Mouse (Mus musculus): ENCODE data around the gene Il27. TPM values are rescaled to one million over a fixed set of nuclear protein-coding genes. Genes with fewer than 3 reads are reported as not detected.
A peak's percentile ranks its signal among the peaks of the same experiment; 100 is the strongest.

Gene Il27
- polyA plus RNA-seq, 1 experiment from 2014 or later: 0.31 TPM

DNA sequence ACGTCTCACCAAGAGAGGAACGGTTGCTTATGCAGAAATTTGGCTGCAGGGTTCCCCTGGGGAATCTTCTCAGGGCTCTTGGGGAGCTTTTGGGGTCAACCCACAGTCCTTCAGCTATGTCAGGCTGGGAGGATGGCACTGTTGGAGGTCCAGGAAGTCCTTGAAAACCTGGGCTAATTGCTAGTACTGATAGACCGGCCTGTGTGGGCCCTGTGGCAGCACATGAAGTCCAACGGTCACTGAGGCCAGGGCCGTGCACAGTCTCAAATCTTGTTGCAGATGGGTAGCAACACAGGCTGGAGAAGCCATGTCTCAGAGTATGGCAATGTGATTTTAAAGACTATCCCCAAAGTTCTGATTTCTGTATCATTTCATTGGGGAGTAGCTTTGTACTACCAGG, 13.1 kb upstream of the Il27 start:
- Histone ChIP-seq H3K9me3 (ENCODE audit: low read length) (no peaks in the 10 kb centered on the region), H3K36me3 (ENCODE audit: insufficient read depth, low read length) (no peaks in the 10 kb centered on the region), H3K4me3 (ENCODE audit: low read depth, low read length) (no peak overlapping the region), H3K4me2 (replicated peaks; ENCODE audit: low read depth, low read length) (no peak overlapping the region), H3K27me3 (replicated peaks; ENCODE audit: insufficient read depth, low read length) (no peaks in the 10 kb centered on the region), H3K27ac (ENCODE audit: low read length) (peak overlapping the region; percentile 48), H3K9ac (replicated peaks; ENCODE audit: low read depth) (no peak overlapping the region), H3K4me1 (ENCODE audit: insufficient read depth, low read depth, low read length) (no peaks in the 10 kb centered on the region)
- no peak for ATAC-seq
- 81% methylated on average over 5 of the region's 5 CpGs for WGBS
- DNase-seq (ENCODE audit: low spot score): no peak
- TF ChIP-seq EP300 (IDR thresholded peaks at IDR 0.05): no peak
- no peak for TF ChIP-seq CTCF (IDR thresholded peaks at IDR 0.05)

- Histone ChIP-seq H3K4me2 (replicated peaks; ENCODE audit: low read depth, low read length) (no peak overlapping the region), H3K4me3 (ENCODE audit: low read depth, low read length) (no peak overlapping the region), H3K27me3 (replicated peaks; ENCODE audit: insufficient read depth, low read length) (no peaks in the 10 kb centered on the region), H3K36me3 (ENCODE audit: insufficient read depth, low read length) (no peaks in the 10 kb centered on the region), H3K4me1 (ENCODE audit: insufficient read depth, low read depth, low read length) (no peaks in the 10 kb centered on the region), H3K9me3 (ENCODE audit: low read length) (no peaks in the 10 kb centered on the region), H3K27ac (ENCODE audit: low read length) (peak overlapping the region; percentile 48), H3K9ac (replicated peaks; ENCODE audit: low read depth) (no peak overlapping the region)
- WGBS: 37% methylated on average over 3 of the region's 3 CpGs
- TF ChIP-seq CTCF (IDR thresholded peaks at IDR 0.05) (peak; percentile 7; the same call in 1 of the 2 replicates), EP300 (IDR thresholded peaks at IDR 0.05) (peak; percentile 2)
- ATAC-seq: peak; percentile 87
- peak; percentile 90 for DNase-seq (ENCODE audit: low spot score)
Measured at GRCm38 (mm10) chr7:126607064-126607463, 12.3 kb upstream of the Il27 start.

DNA sequence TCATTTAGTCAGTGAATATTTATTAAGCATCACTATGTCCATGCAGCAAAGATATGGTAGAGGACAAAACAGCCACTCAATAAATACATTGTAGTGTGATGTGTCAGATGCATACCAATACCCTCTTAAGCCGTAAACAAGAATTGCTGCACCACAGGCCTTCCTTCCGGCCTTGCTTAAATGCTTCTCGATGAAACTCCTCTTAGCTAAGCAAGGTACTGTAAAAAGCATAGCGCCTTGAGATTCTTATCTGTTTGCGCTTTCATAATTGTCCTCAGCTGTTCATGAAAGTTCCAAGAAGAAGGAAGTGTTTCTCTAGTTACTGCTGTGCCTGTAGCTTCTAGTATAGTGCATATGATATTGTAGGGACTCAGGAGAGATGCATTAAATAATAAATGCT, 11.9 kb upstream of the Il27 start:
- TF ChIP-seq EP300 (IDR thresholded peaks at IDR 0.05): 0 out of 2 replicates have a peak, but pooled peaks have one; percentile 55
- no peak for TF ChIP-seq CTCF (IDR thresholded peaks at IDR 0.05)
- peak; percentile 55 for DNase-seq (ENCODE audit: low spot score)
- 0 out of 2 replicates have a peak overlapping the region, but pooled peaks have one; percentile 32 for H3K27ac ChIP-seq (ENCODE audit: low read length)

GRCm38 (mm10) chr7:126602650-126603049, 7.9 kb upstream of the Il27 start:
- H3K9me3 ChIP-seq (ENCODE audit: low read length): no peaks in the 10 kb centered on the region
- no peak overlapping the region for H3K9ac ChIP-seq (replicated peaks; ENCODE audit: low read depth)
- DNase-seq (ENCODE audit: low spot score) (no peak), ATAC-seq (no peak)
- no peak overlapping the region for H3K4me3 ChIP-seq (ENCODE audit: low read depth, low read length)
- no peak overlapping the region for H3K4me2 ChIP-seq (replicated peaks; ENCODE audit: low read depth, low read length)
- 72% methylated on average over 3 of the region's 3 CpGs for WGBS
- H3K27ac ChIP-seq (ENCODE audit: low read length): no peak overlapping the region
- H3K4me1 ChIP-seq (ENCODE audit: insufficient read depth, low read depth, low read length): no peaks in the 10 kb centered on the region
- TF ChIP-seq CTCF (IDR thresholded peaks at IDR 0.05) (no peak), EP300 (IDR thresholded peaks at IDR 0.05) (no peak)
- H3K27me3 ChIP-seq (replicated peaks; ENCODE audit: insufficient read depth, low read length): no peaks in the 10 kb centered on the region
- no peaks in the 10 kb centered on the region for H3K36me3 ChIP-seq (ENCODE audit: insufficient read depth, low read length)

More for the DNA sequence above, 11.9 kb upstream of the Il27 start:
- Histone ChIP-seq H3K4me1 (ENCODE audit: insufficient read depth, low read depth, low read length) (no peaks in the 10 kb centered on the region), H3K4me2 (replicated peaks; ENCODE audit: low read depth, low read length) (no peak overlapping the region), H3K36me3 (ENCODE audit: insufficient read depth, low read length) (no peaks in the 10 kb centered on the region), H3K9ac (replicated peaks; ENCODE audit: low read depth) (no peak overlapping the region), H3K4me3 (ENCODE audit: low read depth, low read length) (no peak overlapping the region), H3K27me3 (replicated peaks; ENCODE audit: insufficient read depth, low read length) (no peaks in the 10 kb centered on the region), H3K9me3 (ENCODE audit: low read length) (no peaks in the 10 kb centered on the region)
- ATAC-seq: peak; percentile 68
- 43% methylated on average over 5 of the region's 5 CpGs for WGBS

DNA sequence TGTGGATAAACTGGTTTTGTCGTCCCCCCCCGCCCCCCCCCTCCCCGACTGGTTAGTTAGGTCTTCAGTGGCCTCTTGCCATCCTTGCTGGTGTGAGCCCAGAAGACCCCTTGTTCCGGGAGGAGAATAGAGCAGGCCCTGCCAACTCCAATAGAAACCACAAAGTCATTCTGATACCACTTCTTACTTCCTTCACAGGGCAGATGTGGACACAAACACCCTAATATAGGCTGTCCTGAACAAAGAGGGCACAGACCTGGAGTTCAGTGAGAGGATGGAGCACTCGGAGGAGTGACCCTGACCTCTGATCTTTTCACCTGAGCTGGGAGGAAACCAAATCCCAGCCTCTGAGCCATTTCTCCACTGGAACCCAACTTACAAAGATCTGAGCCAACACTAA, 7.2 kb upstream of the Il27 start:
- no peaks in the 10 kb centered on the region for H3K27me3 ChIP-seq (replicated peaks; ENCODE audit: insufficient read depth, low read length)
- H3K4me1 ChIP-seq (ENCODE audit: insufficient read depth, low read depth, low read length): no peaks in the 10 kb centered on the region
- DNase-seq (ENCODE audit: low spot score) (no peak), ATAC-seq (no peak)
- no peaks in the 10 kb centered on the region for H3K36me3 ChIP-seq (ENCODE audit: insufficient read depth, low read length)
- H3K4me2 ChIP-seq (replicated peaks; ENCODE audit: low read depth, low read length): no peak overlapping the region
- H3K9ac ChIP-seq (replicated peaks; ENCODE audit: low read depth): no peak overlapping the region
- H3K9me3 ChIP-seq (ENCODE audit: low read length): no peaks in the 10 kb centered on the region
- no peak for TF ChIP-seq EP300 (IDR thresholded peaks at IDR 0.05)
- TF ChIP-seq CTCF (IDR thresholded peaks at IDR 0.05): no peak
- no peak overlapping the region for H3K27ac ChIP-seq (ENCODE audit: low read length)
- no peak overlapping the region for H3K4me3 ChIP-seq (ENCODE audit: low read depth, low read length)
- WGBS: 22% methylated on average over 5 of the region's 5 CpGs

DNA sequence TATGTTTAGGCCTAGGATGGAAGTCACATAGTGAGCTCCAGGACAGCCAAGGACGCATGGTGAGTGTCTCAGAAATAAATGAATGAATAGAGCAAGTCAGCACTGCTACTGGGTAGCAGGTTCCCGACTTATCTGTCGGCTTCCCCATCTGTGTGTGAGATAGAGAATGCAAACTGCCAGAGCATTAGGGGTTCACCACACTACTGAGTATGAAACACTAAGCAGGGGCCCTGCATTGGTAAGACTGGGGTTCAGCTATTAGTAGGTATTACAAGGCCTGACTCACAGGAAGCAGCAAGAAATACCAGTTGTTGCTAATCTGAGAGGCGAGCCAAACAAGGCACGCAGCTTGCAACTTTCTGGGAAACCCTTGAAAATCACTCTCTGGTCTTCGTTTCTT, 4.2 kb upstream of the Il27 start:
- DNase-seq (ENCODE audit: low spot score) (no peak), ATAC-seq (no peak)
- TF ChIP-seq CTCF (IDR thresholded peaks at IDR 0.05) (no peak), EP300 (IDR thresholded peaks at IDR 0.05) (no peak)
- Histone ChIP-seq H3K4me1 (ENCODE audit: insufficient read depth, low read depth, low read length) (no peaks in the 10 kb centered on the region), H3K9ac (replicated peaks; ENCODE audit: low read depth) (no peak overlapping the region), H3K36me3 (ENCODE audit: insufficient read depth, low read length) (no peaks in the 10 kb centered on the region), H3K4me3 (ENCODE audit: low read depth, low read length) (no peak overlapping the region), H3K9me3 (ENCODE audit: low read length) (no peaks in the 10 kb centered on the region), H3K27me3 (replicated peaks; ENCODE audit: insufficient read depth, low read length) (no peaks in the 10 kb centered on the region), H3K4me2 (replicated peaks; ENCODE audit: low read depth, low read length) (no peak overlapping the region), H3K27ac (ENCODE audit: low read length) (no peak overlapping the region)
- WGBS: 71% methylated on average over 6 of the region's 6 CpGs

- H3K4me1 ChIP-seq (ENCODE audit: insufficient read depth, low read depth, low read length): no peaks in the 10 kb centered on the region
- no peak for ATAC-seq
- H3K27me3 ChIP-seq (replicated peaks; ENCODE audit: insufficient read depth, low read length): no peaks in the 10 kb centered on the region
- WGBS: 35% methylated on average over 6 of the region's 6 CpGs
- DNase-seq (ENCODE audit: low spot score): no peak
- no peaks in the 10 kb centered on the region for H3K36me3 ChIP-seq (ENCODE audit: insufficient read depth, low read length)
- no peaks in the 10 kb centered on the region for H3K9me3 ChIP-seq (ENCODE audit: low read length)
- no peak overlapping the region for H3K9ac ChIP-seq (replicated peaks; ENCODE audit: low read depth)
- H3K4me2 ChIP-seq (replicated peaks; ENCODE audit: low read depth, low read length): no peak overlapping the region
- H3K27ac ChIP-seq (ENCODE audit: low read length): no peak overlapping the region
- H3K4me3 ChIP-seq (ENCODE audit: low read depth, low read length): no peak overlapping the region
- TF ChIP-seq CTCF (IDR thresholded peaks at IDR 0.05): no peak
- TF ChIP-seq EP300 (IDR thresholded peaks at IDR 0.05): no peak
Measured at GRCm38 (mm10) chr7:126596414-126596813, 1.7 kb upstream of the Il27 start.

Measured in lung, postnatal 0 days (tissue).